Mouse (Mus musculus) hindbrain, embryonic 14.5 days (tissue): Measurements from ENCODE around the gene U90926. TPM values are rescaled to one million over a fixed set of nuclear protein-coding genes. Genes with fewer than 3 reads are reported as not detected.
A peak's percentile ranks its signal among the peaks of the same experiment; 100 is the strongest.
"Not testable (repeated sequence)": the region's sequence is repeated elsewhere in the genome, so short reads cannot be mapped to it uniquely, and the experiment has no call there.

Experiments
- ATAC-seq: fragments of 200-750 bp; cut with Nextera tagmentation; 2 replicates; pipeline ENCODE4 v1.8.0; 2017; ENCODE audit warnings: moderate number of reproducible peaks, mild to moderate bottlenecking, moderate TSS enrichment, moderate library complexity; ENCODE audit not compliant: low FRiP score
- DNase-seq: peaks from one replicate; pipeline ENCODE4 v3.0.0-alpha.2; 2015; ENCODE audit warnings: low spot score
- H3K27ac ChIP-seq: fragments of 300-500 bp; sonication (generic); 2 replicates; pipeline ENCODE4 v1.5.1; 2014; ENCODE audit warnings: mild to moderate bottlenecking, moderate library complexity
- H3K27me3 ChIP-seq: fragments of 300-500 bp; sonication (generic); 2 replicates; pipeline ENCODE4 v1.6.1; 2014; ENCODE audit warnings: mild to moderate bottlenecking, low read length, mixed read lengths; ENCODE audit not compliant: control insufficient read depth, insufficient read depth
- H3K36me3 ChIP-seq: fragments of 300-500 bp; sonication (generic); replicated peaks from 2 replicates; pipeline ENCODE4 v1.6.1; 2014; ENCODE audit not compliant: control insufficient read depth, insufficient read depth
- H3K4me1 ChIP-seq: fragments of 300-500 bp; sonication (generic); replicated peaks from 2 replicates; pipeline ENCODE4 v1.6.1; 2014; ENCODE audit warnings: antibody characterized with exemption, low read length, mixed read lengths; ENCODE audit not compliant: control insufficient read depth, insufficient read depth
- H3K4me2 ChIP-seq: fragments of 300-500 bp; sonication (generic); replicated peaks from 2 replicates; pipeline ENCODE4 v1.6.1; 2014; ENCODE audit warnings: mild to moderate bottlenecking, moderate library complexity
- H3K4me3 ChIP-seq: fragments of 300-500 bp; sonication (generic); replicated peaks from 2 replicates; pipeline ENCODE4 v1.5.1; 2014; ENCODE audit warnings: mild to moderate bottlenecking, low read length
- H3K9ac ChIP-seq: fragments of 300-500 bp; sonication (generic); 2 replicates; pipeline ENCODE4 v1.6.1; 2014
- H3K9me3 ChIP-seq: fragments of 300-500 bp; sonication (generic); 2 replicates; pipeline ENCODE4 v1.6.1; 2016; ENCODE audit warnings: low read length; ENCODE audit not compliant: control insufficient read depth
- WGBS: fragments of 180-500 bp; shearing (Covaris S2); extraction: QIAGEN DNeasy Blood & Tissue Kit; methylation state at CpG from one replicate; pipeline ENCODE4 v1.1.7; 2014; 5-methylcytosine and 5-hydroxymethylcytosine counted together
- polyA plus RNA-seq: library from polyadenylated mRNA; unstranded; fragments of >200 nt; fragmentation: Nextera tagmentation; extraction: Ambion mirVana; gene quantifications from 2 replicates; pipeline ENCODE4 v1.2.1, GENCODE M21; 2014

Gene U90926
- polyA plus RNA-seq, 1 experiment from 2014 or later: not detected

DNA sequence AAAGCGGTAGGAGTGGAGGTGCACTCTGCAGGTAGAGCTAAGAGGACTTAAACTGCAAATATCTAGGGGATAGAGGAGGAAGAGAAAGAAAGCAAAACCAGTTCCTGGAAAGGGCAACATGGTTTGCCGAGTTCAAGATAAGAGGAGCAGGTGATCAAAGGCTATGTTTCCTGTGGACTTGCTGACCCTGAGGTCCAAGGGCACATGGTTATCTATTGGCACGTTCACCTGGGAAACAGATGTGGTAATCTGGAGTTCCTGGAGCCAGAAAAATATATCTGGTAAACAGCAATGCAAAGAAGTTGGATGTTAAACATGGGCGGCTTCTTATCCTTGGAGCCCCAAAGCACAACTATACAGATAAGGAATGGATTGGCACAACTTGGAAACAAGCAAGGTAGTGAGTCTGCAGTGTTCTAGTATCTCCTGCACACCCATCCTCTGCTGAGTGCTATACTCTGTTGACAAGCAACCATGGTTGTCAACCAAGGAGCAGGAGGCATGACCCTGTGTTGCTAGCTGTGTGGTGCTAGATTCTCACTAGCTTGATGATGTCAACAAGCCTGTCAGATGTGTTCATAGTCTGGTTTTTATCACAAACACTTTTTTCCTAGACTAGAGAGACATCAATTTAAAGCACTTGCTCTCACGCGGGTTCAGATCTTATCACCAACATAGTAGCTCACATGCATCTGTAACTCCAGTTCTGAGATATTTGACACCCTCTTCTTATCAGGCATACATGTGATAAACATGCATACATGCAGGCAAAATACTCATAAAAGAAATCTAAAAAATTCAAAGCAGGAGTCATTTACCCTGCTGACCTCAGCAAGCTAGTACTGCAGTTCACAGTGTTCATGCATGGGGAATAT, 10.8 kb downstream of the U90926 start:
- Histone ChIP-seq H3K9me3 (no peaks in the 10 kb centered on the region), H3K4me2 (no peak overlapping the region), H3K4me3 (no peak overlapping the region), H3K9ac (no peak overlapping the region), H3K27me3 (no peaks in the 10 kb centered on the region), H3K27ac (no peak overlapping the region), H3K36me3 (peaks cover 62% of the 10 kb centered on the region), H3K4me1 (no peaks in the 10 kb centered on the region)
- 95% methylated on average over 6 of the region's 6 CpGs for WGBS
- ATAC-seq: no peak
- DNase-seq: no peak

- H3K9ac ChIP-seq: no peak overlapping the region
- no peaks in the 10 kb centered on the region for H3K9me3 ChIP-seq
- peaks cover 76% of the 10 kb centered on the region for H3K36me3 ChIP-seq
- H3K4me1 ChIP-seq: no peaks in the 10 kb centered on the region
- WGBS: 74% methylated on average over 8 of the region's 8 CpGs
- H3K4me3 ChIP-seq: no peak overlapping the region
- H3K27ac ChIP-seq: peak overlapping the region; percentile 64; the same call in 1 of the 2 replicates
- DNase-seq (no peak), ATAC-seq (no peak)
- H3K4me2 ChIP-seq: no peak overlapping the region
- no peaks in the 10 kb centered on the region for H3K27me3 ChIP-seq
Observed at GRCm38 (mm10) chr5:92198266-92198665, 16.9 kb downstream of the U90926 start.

DNA sequence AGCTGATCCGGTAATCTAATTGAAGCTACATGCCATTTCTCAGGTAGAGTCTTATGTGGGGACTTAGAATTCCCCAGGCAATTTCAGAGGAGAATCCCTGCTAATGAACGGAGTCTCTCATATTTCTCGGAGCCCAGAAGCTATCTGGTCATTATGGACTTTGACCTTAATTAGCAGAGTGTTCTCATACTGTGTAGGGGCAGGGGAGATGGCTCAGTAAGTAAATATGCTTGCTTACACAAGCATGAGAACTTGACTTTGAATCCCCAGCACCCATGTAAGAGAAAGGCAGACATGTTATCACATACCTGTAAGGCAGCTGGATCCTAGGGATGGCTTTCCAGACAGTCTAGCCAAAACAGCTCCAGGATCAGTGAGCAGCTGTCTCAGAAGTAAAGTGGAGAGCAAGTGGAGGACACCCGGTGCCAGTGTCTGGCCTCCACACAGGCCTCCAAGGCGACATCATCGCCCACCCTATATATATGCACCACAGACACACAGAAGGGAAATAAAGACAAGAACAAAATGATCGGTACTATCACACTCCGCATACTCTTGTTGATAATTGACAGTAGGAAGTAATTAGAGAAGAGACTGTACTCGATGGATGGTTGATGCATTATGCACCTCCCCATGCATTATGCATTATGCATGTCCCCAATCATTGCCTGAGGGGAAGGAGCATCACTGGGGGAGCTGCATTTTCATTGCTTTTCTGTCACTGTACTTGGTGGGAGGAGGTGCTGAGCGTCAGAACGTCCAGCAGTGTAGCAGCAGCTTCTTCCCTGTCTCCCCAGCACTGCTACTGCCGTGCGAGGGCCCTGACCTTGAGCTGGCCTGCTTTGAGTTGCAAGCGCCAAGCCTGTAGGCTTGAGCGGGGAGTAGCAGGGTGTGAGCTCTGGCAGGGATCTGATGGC, 18.1 kb downstream of the U90926 start:
- DNase-seq: peak; percentile 38
- 54% methylated on average over 15 of the region's 15 CpGs for WGBS
- peak overlapping the region; percentile 64 for H3K27ac ChIP-seq
- no peak overlapping the region for H3K9ac ChIP-seq
- peak; percentile 63 for ATAC-seq
- no peak overlapping the region for H3K4me2 ChIP-seq
- no peaks in the 10 kb centered on the region for H3K4me1 ChIP-seq
- no peaks in the 10 kb centered on the region for H3K27me3 ChIP-seq
- peaks cover 77% of the 10 kb centered on the region for H3K36me3 ChIP-seq
- no peaks in the 10 kb centered on the region for H3K9me3 ChIP-seq
- no peak overlapping the region for H3K4me3 ChIP-seq

DNA sequence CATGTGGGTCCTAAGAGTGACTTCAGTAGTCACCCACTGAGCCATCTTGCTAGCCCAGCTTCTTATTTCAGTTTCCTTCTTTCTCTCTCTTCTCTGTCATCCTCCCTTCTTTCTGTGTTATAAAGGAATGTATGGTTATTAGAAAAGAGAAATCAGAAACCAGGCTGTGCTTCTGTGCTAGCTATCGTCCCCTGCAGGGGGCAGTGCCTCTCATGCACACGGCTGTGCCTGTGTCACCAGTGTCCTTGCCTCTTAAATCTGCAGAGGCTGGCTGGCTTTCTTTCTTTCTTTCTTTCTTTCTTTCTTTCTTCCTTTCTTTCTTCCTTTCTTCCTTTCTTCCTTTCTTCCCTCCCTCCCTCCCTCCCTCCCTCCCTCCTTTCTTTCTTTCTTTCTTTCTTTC, 19.5 kb downstream of the U90926 start:
- H3K27ac ChIP-seq, H3K9ac ChIP-seq, H3K4me1 ChIP-seq, H3K4me3 ChIP-seq, H3K4me2 ChIP-seq, H3K27me3 ChIP-seq, H3K9me3 ChIP-seq: not testable (repeated sequence)
- whole genome bisulfite sequencing: 46% methylated on average over 2 of the region's 2 CpGs
- H3K36me3 ChIP-seq: peaks cover 71% of the 10 kb centered on the region
- DNase-seq: peak; percentile 67
- 0 out of 2 replicates have a peak, but pooled peaks have one; percentile 67 for ATAC-seq

GRCm38 (mm10) chr5:92188881-92189483, 26.2 kb downstream of the U90926 start:
- H3K4me1 ChIP-seq: no peaks in the 10 kb centered on the region
- no peak overlapping the region for H3K9ac ChIP-seq
- H3K27me3 ChIP-seq: no peaks in the 10 kb centered on the region
- peaks cover 84% of the 10 kb centered on the region for H3K36me3 ChIP-seq
- DNase-seq: no peak
- H3K4me2 ChIP-seq: no peak overlapping the region
- no peak for ATAC-seq
- WGBS: 96% methylated on average over 7 of the region's 7 CpGs
- no peak overlapping the region for H3K4me3 ChIP-seq
- peaks cover 11% of the 10 kb centered on the region; the same call in 1 of the 2 replicates for H3K9me3 ChIP-seq
- H3K27ac ChIP-seq: no peak overlapping the region

DNA sequence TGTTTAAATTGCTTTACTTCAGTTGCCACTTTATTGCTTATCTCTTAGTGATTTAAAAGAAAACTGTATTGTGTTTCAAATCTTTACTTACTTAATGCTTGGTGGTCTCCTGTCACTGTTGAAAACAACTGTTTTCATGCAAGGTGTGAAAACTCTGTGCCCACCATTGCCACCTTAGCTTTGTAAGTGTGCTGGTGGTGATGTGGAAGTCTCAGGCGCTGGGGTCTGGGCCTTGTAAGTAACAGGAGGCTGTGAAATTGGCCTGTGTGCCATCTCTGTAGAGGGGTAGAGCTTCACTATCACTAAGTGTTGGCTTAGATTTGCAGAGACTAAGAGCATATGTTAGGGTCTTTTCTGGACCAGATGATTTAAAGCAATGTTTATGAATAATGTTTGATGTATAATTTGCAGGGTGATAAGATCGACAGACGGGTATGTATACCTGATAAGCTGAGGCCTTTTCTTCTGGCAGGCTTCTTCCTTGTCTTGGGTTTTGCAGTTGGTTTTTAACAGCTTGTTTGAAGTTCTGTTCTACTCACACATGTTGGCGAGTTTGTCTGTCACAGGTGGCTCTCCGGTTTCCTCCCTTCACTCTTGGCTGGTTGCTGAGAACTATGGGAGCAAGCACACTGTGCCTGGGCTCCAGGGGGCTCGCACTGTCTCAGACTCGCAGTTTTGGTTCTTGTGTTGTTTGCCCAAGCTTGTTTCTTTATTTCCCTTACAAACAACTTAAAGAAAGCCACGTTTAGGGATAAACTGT, 32.0 kb downstream of the U90926 start:
- H3K4me1 ChIP-seq: no peaks in the 10 kb centered on the region
- no peaks in the 10 kb centered on the region for H3K27me3 ChIP-seq
- peaks cover 4% of the 10 kb centered on the region; the same call in 1 of the 2 replicates for H3K9me3 ChIP-seq
- peaks cover 87% of the 10 kb centered on the region for H3K36me3 ChIP-seq
- DNase-seq (no peak), ATAC-seq (no peak)
- no peak overlapping the region for H3K4me2 ChIP-seq
- WGBS: 95% methylated on average over 8 of the region's 8 CpGs
- no peak overlapping the region for H3K4me3 ChIP-seq
- no peak overlapping the region for H3K27ac ChIP-seq
- no peak overlapping the region for H3K9ac ChIP-seq

DNA sequence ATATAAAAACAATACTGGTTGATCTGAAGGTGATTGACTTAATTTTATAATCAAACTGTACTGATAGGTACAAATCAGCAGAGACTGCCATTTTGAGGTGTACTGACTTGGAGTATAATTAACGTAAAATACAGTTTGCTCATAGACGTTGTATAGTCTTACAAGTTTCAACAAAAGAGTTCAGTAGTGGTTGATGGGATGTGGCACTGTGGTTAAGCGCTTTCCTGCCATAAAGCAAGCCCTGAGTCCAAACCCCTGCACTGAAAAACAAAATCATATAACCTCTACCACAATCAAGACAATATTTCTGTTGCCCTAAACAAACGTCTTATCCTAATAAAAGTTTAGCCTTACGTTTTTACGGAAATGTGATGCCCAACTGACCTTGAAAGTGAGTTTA, 49.2 kb downstream of the U90926 start:
- H3K4me3 ChIP-seq: no peak overlapping the region
- 94% methylated on average over 6 of the region's 6 CpGs for WGBS
- ATAC-seq (no peak), DNase-seq (no peak)
- H3K27me3 ChIP-seq: no peaks in the 10 kb centered on the region
- H3K9ac ChIP-seq: no peak overlapping the region
- no peaks in the 10 kb centered on the region for H3K9me3 ChIP-seq
- peaks cover 38% of the 10 kb centered on the region for H3K36me3 ChIP-seq
- no peak overlapping the region for H3K27ac ChIP-seq
- H3K4me2 ChIP-seq: no peak overlapping the region
- no peaks in the 10 kb centered on the region for H3K4me1 ChIP-seq
